Mouse (Mus musculus): ENCODE measurements around the gene Plxna4.

DNA sequence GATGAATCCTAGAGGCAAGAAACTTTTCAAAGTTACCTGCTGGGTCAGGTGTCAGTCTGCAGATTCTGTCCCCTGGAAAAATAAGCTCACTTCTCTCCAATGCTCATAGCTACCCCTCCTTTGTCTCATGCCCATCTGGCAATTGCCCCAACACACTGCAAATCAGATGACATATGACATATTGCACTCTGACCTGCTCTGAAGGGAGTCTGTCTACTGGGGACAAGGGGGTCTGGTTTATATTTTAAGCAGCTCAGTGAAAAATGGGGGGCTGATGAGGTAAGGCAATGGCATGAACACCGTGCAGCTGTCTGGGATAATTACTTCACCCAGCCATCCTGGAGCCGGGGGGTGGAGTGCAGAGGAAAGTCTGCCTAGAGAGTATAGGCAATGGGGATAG, 142.7 kb downstream of the Plxna4 start:
- no peak for TF ChIP-seq POLR2A (IDR thresholded peaks at IDR 0.05; ENCODE audit: low read depth, low read length)
- TF ChIP-seq SMC3 (IDR thresholded peaks at IDR 0.05; ENCODE audit: low read depth, low read length): no peak
- no peak for TF ChIP-seq CTCF (conservative IDR thresholded peaks at IDR 0.05 in 1 of 2, IDR thresholded peaks at IDR 0.05 in 1 of 2; ENCODE audit: low read depth in 2 of 2, low read length in 2 of 2)
- TF ChIP-seq RCOR1 (conservative IDR thresholded peaks at IDR 0.05; ENCODE audit: low read depth, low read length): no peak
- no peak for TF ChIP-seq USF1 (IDR thresholded peaks at IDR 0.05; ENCODE audit: low read depth, low read length)
